Mouse (Mus musculus) heart, embryonic 12.5 days (tissue): ENCODE data around the gene Zfp27. TPM values are rescaled to one million over a fixed set of nuclear protein-coding genes. Genes with fewer than 3 reads are reported as not detected.

Experiments
- microRNA-seq: library from miRNA; unstranded; fragments of <30 nt; microRNA quantifications from one replicate; pipeline ENCODE4, GENCODE M21; 2017
- polyA plus RNA-seq: library from polyadenylated mRNA; unstranded; fragments of >200 nt; fragmentation: Nextera tagmentation; extraction: Ambion mirVana; gene quantifications from 2 replicates; pipeline ENCODE4 v1.2.1, GENCODE M21; 2016

Gene Zfp27
- polyA plus RNA-seq, 1 experiment from 2014 or later: 9.1 TPM

Small RNAs within 50 kb of the gene (microRNA-seq; reads per million reads assigned to microRNA genes)
- not detected for gene Mir7668

Other genes with a start within 250 kb of the Zfp27 start
- not detected in 2 replicates for gene Catsperg2, start 179.5 kb downstream of the Zfp27 start, polyA plus RNA-seq
- 10.5 and 10.6 TPM in 2 replicates for gene Zfp84, start 138.0 kb downstream of the Zfp27 start, polyA plus RNA-seq
- 4.4 and 4.5 TPM in 2 replicates for gene Zfp30, start 122.6 kb downstream of the Zfp27 start, polyA plus RNA-seq
- 10.9 and 11.4 TPM in 2 replicates for gene Zfp790, start 90.5 kb downstream of the Zfp27 start, polyA plus RNA-seq
- gene Zfp940, start 52.9 kb downstream of the Zfp27 start, polyA plus RNA-seq: 2.7 and 3.0 TPM in 2 replicates
- gene Zfp420, start 46.6 kb downstream of the Zfp27 start, polyA plus RNA-seq: 4.4 and 4.6 TPM in 2 replicates
- 3.3 and 3.8 TPM in 2 replicates for gene Zfp383, start 1.7 kb upstream of the Zfp27 start, polyA plus RNA-seq
- gene Zfp74, start 47.5 kb upstream of the Zfp27 start, polyA plus RNA-seq: 8.4 and 9.9 TPM in 2 replicates
- gene Zfp568, start 77.4 kb upstream of the Zfp27 start, polyA plus RNA-seq: 35.4 and 36.7 TPM in 2 replicates
- 3.1 and 3.4 TPM in 2 replicates for gene Zfp14, start 144.8 kb upstream of the Zfp27 start, polyA plus RNA-seq
- gene Zfp82, start 166.3 kb upstream of the Zfp27 start, polyA plus RNA-seq: 2.5 and 2.9 TPM in 2 replicates
- 1.5 and 1.7 TPM in 2 replicates for gene Gm26920, start 183.8 kb upstream of the Zfp27 start, polyA plus RNA-seq
- 5.8 and 6.1 TPM in 2 replicates for gene Zfp566, start 184.0 kb upstream of the Zfp27 start, polyA plus RNA-seq
- 90.8 and 93.5 TPM in 2 replicates for gene Zfp260, start 188.2 kb upstream of the Zfp27 start, polyA plus RNA-seq
- 11.6 TPM in 2 replicates for gene Zfp382, start 215.4 kb upstream of the Zfp27 start, polyA plus RNA-seq